Mouse (Mus musculus) forebrain, embryonic 13.5 days (tissue): ENCODE measurements at regions not wholly inside any gene's neighbourhood (a gene's known extent, or its start where the extent isn't known, plus 50 kb on each side); places are given as distances from the start of the nearest gene placed in this dataset.

Experiments used
- ATAC-seq: fragments of 200-750 bp; cut with Nextera tagmentation; 2 replicates; pipeline ENCODE4 v1.8.0; 2017
- H3K27ac ChIP-seq: fragments of 300-500 bp; sonication (generic); 2 replicates; pipeline ENCODE4 v1.5.1; 2015; ENCODE audit warnings: inconsistent platforms, mild to moderate bottlenecking, moderate library complexity
- H3K27me3 ChIP-seq: fragments of 300-500 bp; sonication (generic); 2 replicates; pipeline ENCODE4 v1.6.1; 2015; ENCODE audit warnings: mild to moderate bottlenecking, inconsistent platforms
- H3K36me3 ChIP-seq: fragments of 300-500 bp; sonication (generic); 2 replicates; pipeline ENCODE4 v1.6.1; 2015; ENCODE audit warnings: mild to moderate bottlenecking, inconsistent platforms; ENCODE audit not compliant: poor library complexity, severe bottlenecking
- H3K4me1 ChIP-seq: fragments of 300-500 bp; sonication (generic); 2 replicates; pipeline ENCODE4 v1.6.1; 2015; ENCODE audit warnings: inconsistent platforms
- H3K4me2 ChIP-seq: fragments of 300-500 bp; sonication (generic); 2 replicates; pipeline ENCODE4 v1.6.1; 2015; ENCODE audit warnings: inconsistent platforms, mild to moderate bottlenecking, moderate library complexity
- H3K4me3 ChIP-seq: fragments of 300-500 bp; sonication (generic); 2 replicates; pipeline ENCODE4 v1.5.1; 2015; ENCODE audit warnings: mild to moderate bottlenecking, inconsistent platforms
- H3K9ac ChIP-seq: fragments of 300-500 bp; sonication (generic); 2 replicates; pipeline ENCODE4 v1.6.1; 2015; ENCODE audit warnings: mild to moderate bottlenecking, inconsistent platforms
- H3K9me3 ChIP-seq: fragments of 300-500 bp; sonication (generic); replicated peaks from 2 replicates; pipeline ENCODE4 v1.6.1; 2016; ENCODE audit warnings: inconsistent platforms
- WGBS: fragments of 180-500 bp; shearing (Covaris S2); methylation state at CpG from one replicate; pipeline ENCODE4 v1.1.7; 2015; 5-methylcytosine and 5-hydroxymethylcytosine counted together

DNA sequence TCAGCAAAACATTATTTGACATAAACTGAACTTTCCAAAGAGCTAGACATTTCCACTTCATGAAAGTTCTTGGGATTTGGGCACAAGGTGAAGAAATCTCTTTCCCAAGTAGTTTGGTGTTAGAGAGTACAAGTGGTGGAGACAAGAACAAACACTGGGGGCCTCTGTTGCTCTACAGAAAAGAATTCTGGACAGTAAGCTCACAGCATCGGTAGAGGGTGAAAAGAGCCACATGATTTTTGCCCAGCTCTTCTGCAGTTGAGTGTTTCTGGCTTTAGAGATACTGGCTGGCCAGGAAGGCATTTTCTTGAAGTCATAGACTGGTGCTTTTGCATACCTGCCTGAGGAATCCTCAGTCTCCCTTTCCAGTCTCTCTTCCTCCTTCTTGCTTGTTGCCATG, 127.8 kb downstream of the Stk31 start:
- Histone ChIP-seq H3K27ac (no peak overlapping the region), H3K4me2 (no peak overlapping the region), H3K27me3 (no peaks in the 10 kb centered on the region), H3K4me1 (no peaks in the 10 kb centered on the region), H3K9ac (no peak overlapping the region), H3K36me3 (no peaks in the 10 kb centered on the region), H3K4me3 (no peak overlapping the region), H3K9me3 (no peaks in the 10 kb centered on the region)
- WGBS, result 22% methylated on average over 1 of the region's 1 CpGs
- no peak for ATAC-seq

- no peak overlapping the region for H3K27ac ChIP-seq
- ATAC-seq, result no peak
- H3K27me3 ChIP-seq, result no peaks in the 10 kb centered on the region
- H3K9ac ChIP-seq, result no peak overlapping the region
- H3K4me3 ChIP-seq, result no peak overlapping the region
- 94% methylated on average over 7 of the region's 7 CpGs for WGBS
- H3K36me3 ChIP-seq, result no peaks in the 10 kb centered on the region
- H3K4me1 ChIP-seq, result no peaks in the 10 kb centered on the region
- H3K4me2 ChIP-seq, result no peak overlapping the region
- no peaks in the 10 kb centered on the region for H3K9me3 ChIP-seq
These were observed 128.3 kb downstream of the Stk31 start for GRCm38 (mm10) chr6:49523696-49524095.

GRCm38 (mm10) chr6:49533956-49534355, 138.6 kb downstream of the Stk31 start:
- no peak overlapping the region for H3K9ac ChIP-seq
- no peak for ATAC-seq
- no peak overlapping the region for H3K27ac ChIP-seq
- no peak overlapping the region for H3K4me2 ChIP-seq
- H3K4me1 ChIP-seq, result no peaks in the 10 kb centered on the region
- no peaks in the 10 kb centered on the region for H3K9me3 ChIP-seq
- no peak overlapping the region for H3K4me3 ChIP-seq
- H3K36me3 ChIP-seq, result no peaks in the 10 kb centered on the region
- 98% methylated on average over 9 of the region's 9 CpGs for WGBS
- no peaks in the 10 kb centered on the region for H3K27me3 ChIP-seq

GRCm38 (mm10) chr6:49534551-49534950, 139.1 kb downstream of the Stk31 start:
- 68% methylated on average over 3 of the region's 3 CpGs for WGBS
- Histone ChIP-seq H3K9me3 (no peaks in the 10 kb centered on the region), H3K9ac (no peak overlapping the region), H3K27ac (no peak overlapping the region), H3K27me3 (no peaks in the 10 kb centered on the region), H3K4me1 (no peaks in the 10 kb centered on the region), H3K36me3 (no peaks in the 10 kb centered on the region), H3K4me2 (no peak overlapping the region), H3K4me3 (no peak overlapping the region)
- no peak; the same call in 1 of the 2 replicates for ATAC-seq

GRCm38 (mm10) chr6:49544946-49545345, 149.5 kb downstream of the Stk31 start:
- Histone ChIP-seq H3K4me1 (no peaks in the 10 kb centered on the region), H3K27ac (no peak overlapping the region), H3K27me3 (no peaks in the 10 kb centered on the region), H3K9ac (no peak overlapping the region), H3K4me2 (no peak overlapping the region), H3K4me3 (no peak overlapping the region), H3K9me3 (0 out of 2 replicates have a peak, but pooled peaks cover 5% of the 10 kb centered on the region), H3K36me3 (no peaks in the 10 kb centered on the region)
- ATAC-seq, result no peak
- WGBS, result 89% methylated on average over 7 of the region's 7 CpGs

GRCm38 (mm10) chr6:49555069-49555468, 159.7 kb downstream of the Stk31 start:
- WGBS, result 87% methylated on average over 10 of the region's 10 CpGs
- H3K4me2 ChIP-seq, result no peak overlapping the region
- H3K36me3 ChIP-seq, result no peaks in the 10 kb centered on the region
- no peak overlapping the region for H3K4me3 ChIP-seq
- no peak overlapping the region for H3K9ac ChIP-seq
- H3K9me3 ChIP-seq, result no peaks in the 10 kb centered on the region
- no peak for ATAC-seq
- no peaks in the 10 kb centered on the region for H3K4me1 ChIP-seq
- no peak overlapping the region for H3K27ac ChIP-seq
- no peaks in the 10 kb centered on the region for H3K27me3 ChIP-seq

DNA sequence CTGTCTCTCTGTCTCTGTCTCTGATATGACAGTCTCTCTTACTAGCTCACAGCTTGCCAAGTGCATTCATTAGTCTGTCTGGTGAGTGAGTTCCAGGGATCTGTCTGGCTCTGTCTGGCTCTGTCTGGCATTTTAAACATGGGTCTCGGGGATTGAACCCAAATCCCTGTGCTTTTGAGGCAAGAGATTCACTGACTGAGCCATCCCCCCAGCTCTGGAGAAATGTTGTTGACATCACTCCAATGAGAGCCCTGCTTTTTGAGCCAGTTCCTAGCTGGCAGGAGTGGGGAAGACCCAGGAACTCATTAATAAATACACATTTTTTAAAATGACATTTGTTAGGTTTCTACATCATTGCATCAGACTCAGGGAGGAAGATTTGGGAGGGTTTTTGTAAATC, 163.1 kb downstream of the Stk31 start:
- no peaks in the 10 kb centered on the region for H3K9me3 ChIP-seq
- H3K9ac ChIP-seq, result no peak overlapping the region
- no peaks in the 10 kb centered on the region for H3K27me3 ChIP-seq
- H3K36me3 ChIP-seq, result no peaks in the 10 kb centered on the region
- H3K4me2 ChIP-seq, result no peak overlapping the region
- no peak; the same call in 1 of the 2 replicates for ATAC-seq
- no peak overlapping the region for H3K4me3 ChIP-seq
- H3K27ac ChIP-seq, result no peak overlapping the region
- 84% methylated on average over 1 of the region's 1 CpGs for WGBS
- H3K4me1 ChIP-seq, result no peaks in the 10 kb centered on the region

DNA sequence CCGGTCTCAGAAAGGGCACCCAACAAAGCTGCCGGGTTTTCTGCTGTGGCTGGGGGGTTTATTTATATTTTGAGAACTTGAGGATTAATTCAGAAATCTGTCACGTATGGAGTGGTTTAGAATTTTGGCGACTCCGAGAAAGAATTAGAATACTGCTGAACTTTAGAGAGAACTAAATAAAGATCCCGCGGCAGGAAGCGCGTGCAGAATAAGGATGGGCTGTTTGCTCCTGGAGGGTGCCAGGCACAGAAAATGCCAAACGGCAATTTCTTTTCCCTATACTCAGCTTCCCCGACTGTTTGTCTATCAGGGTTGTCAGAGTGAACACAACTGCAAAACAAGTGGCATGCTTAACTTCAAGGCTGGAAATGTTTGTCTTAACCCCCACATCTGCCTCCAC, 163.7 kb downstream of the Stk31 start:
- 91% methylated on average over 11 of the region's 11 CpGs for WGBS
- no peak; the same call in 1 of the 2 replicates for ATAC-seq
- no peak overlapping the region for H3K4me2 ChIP-seq

GRCm38 (mm10) chr6:49578340-49578739, 182.9 kb downstream of the Stk31 start:
- Histone ChIP-seq H3K4me2 (no peak overlapping the region), H3K4me3 (no peak overlapping the region), H3K9ac (no peak overlapping the region), H3K27me3 (no peaks in the 10 kb centered on the region), H3K36me3 (no peaks in the 10 kb centered on the region), H3K4me1 (peaks cover 4% of the 10 kb centered on the region; the same call in 1 of the 2 replicates), H3K27ac (no peak overlapping the region), H3K9me3 (no peaks in the 10 kb centered on the region)
- WGBS, result 81% methylated on average over 6 of the region's 6 CpGs
- ATAC-seq, result no peak

More for the DNA sequence above, 163.7 kb downstream of the Stk31 start:
- Histone ChIP-seq H3K9ac (no peak overlapping the region), H3K36me3 (no peaks in the 10 kb centered on the region), H3K4me3 (no peak overlapping the region), H3K27ac (no peak overlapping the region), H3K9me3 (no peaks in the 10 kb centered on the region), H3K4me1 (no peaks in the 10 kb centered on the region), H3K27me3 (no peaks in the 10 kb centered on the region)

GRCm38 (mm10) chr6:49579691-49580090, 184.3 kb downstream of the Stk31 start:
- ATAC-seq, result no peak
- H3K9me3 ChIP-seq, result no peaks in the 10 kb centered on the region
- no peaks in the 10 kb centered on the region for H3K36me3 ChIP-seq
- H3K27ac ChIP-seq, result no peak overlapping the region
- no peak overlapping the region for H3K4me2 ChIP-seq
- H3K27me3 ChIP-seq, result no peaks in the 10 kb centered on the region
- no peak overlapping the region for H3K9ac ChIP-seq
- no peak overlapping the region for H3K4me3 ChIP-seq
- H3K4me1 ChIP-seq, result peaks cover 4% of the 10 kb centered on the region; the same call in 1 of the 2 replicates
- 77% methylated on average over 4 of the region's 4 CpGs for WGBS

- Histone ChIP-seq H3K4me3 (no peak overlapping the region), H3K27me3 (no peaks in the 10 kb centered on the region), H3K36me3 (no peaks in the 10 kb centered on the region), H3K4me1 (peaks cover 4% of the 10 kb centered on the region; the same call in 1 of the 2 replicates), H3K9ac (no peak overlapping the region), H3K4me2 (no peak overlapping the region), H3K27ac (no peak overlapping the region), H3K9me3 (no peaks in the 10 kb centered on the region)
- 76% methylated on average over 8 of the region's 8 CpGs for WGBS
- no peak for ATAC-seq
These were observed 186.8 kb downstream of the Stk31 start for GRCm38 (mm10) chr6:49582040-49582707.

GRCm38 (mm10) chr6:49586553-49586952, 191.1 kb downstream of the Stk31 start:
- H3K9ac ChIP-seq, result no peak overlapping the region
- H3K27me3 ChIP-seq, result no peaks in the 10 kb centered on the region
- no peaks in the 10 kb centered on the region for H3K9me3 ChIP-seq
- peaks cover 4% of the 10 kb centered on the region; the same call in 1 of the 2 replicates for H3K4me1 ChIP-seq
- 72% methylated on average over 5 of the region's 5 CpGs for WGBS
- H3K4me2 ChIP-seq, result no peak overlapping the region
- H3K36me3 ChIP-seq, result no peaks in the 10 kb centered on the region
- H3K27ac ChIP-seq, result no peak overlapping the region
- ATAC-seq, result no peak
- no peak overlapping the region for H3K4me3 ChIP-seq

GRCm38 (mm10) chr6:49588677-49589076, 193.3 kb downstream of the Stk31 start:
- Histone ChIP-seq H3K36me3 (no peaks in the 10 kb centered on the region), H3K9me3 (no peaks in the 10 kb centered on the region), H3K9ac (no peak overlapping the region), H3K27me3 (no peaks in the 10 kb centered on the region), H3K4me3 (no peak overlapping the region), H3K27ac (no peak overlapping the region), H3K4me1 (no peaks in the 10 kb centered on the region), H3K4me2 (no peak overlapping the region)
- WGBS, result 94% methylated on average over 3 of the region's 3 CpGs
- no peak for ATAC-seq
